Mouse (Mus musculus) gastrocnemius, adult 8-10 months (tissue): ENCODE measurements at regions not wholly inside any gene's neighbourhood (a gene's known extent, or its start where the extent isn't known, plus 50 kb on each side); places are given as distances from the start of the nearest gene placed in this dataset.
"Not testable (repeated sequence)": the region's sequence is repeated elsewhere in the genome, so short reads cannot be mapped to it uniquely, and the experiment has no call there.

ENCODE experiments used
- DNase-seq, 2 experiments: peaks; one replicate each; pipeline ENCODE4 v3.0.0; 2022; ENCODE audit warnings: low spot score in 2 of 2

GRCm38 (mm10) chr1:177382596-177383190, 59.5 kb upstream of the Zbtb18 start:
- peak in 1 of 2 experiments; percentile 5 for DNase-seq

GRCm38 (mm10) chr1:177382147-177382546, 60.0 kb upstream of the Zbtb18 start:
- DNase-seq = no peak

- no peak for DNase-seq
Measured at GRCm38 (mm10) chr1:177378112-177378511, 64.0 kb upstream of the Zbtb18 start.

- DNase-seq = no peak
Measured at GRCm38 (mm10) chr1:177373226-177373825, 68.8 kb upstream of the Zbtb18 start.

- no peak for DNase-seq
Measured at GRCm38 (mm10) chr1:177372066-177372465, 70.1 kb upstream of the Zbtb18 start.

GRCm38 (mm10) chr1:177367864-177368610, 74.1 kb upstream of the Zbtb18 start:
- DNase-seq = no peak

GRCm38 (mm10) chr1:177366914-177367313, 75.2 kb upstream of the Zbtb18 start:
- DNase-seq = no peak

- no peak for DNase-seq
Measured at GRCm38 (mm10) chr1:177366475-177366874, 75.7 kb upstream of the Zbtb18 start.

GRCm38 (mm10) chr1:177364355-177364754, 77.8 kb upstream of the Zbtb18 start:
- DNase-seq = no peak

- DNase-seq = no peak
Measured at GRCm38 (mm10) chr1:177362398-177362797, 79.8 kb upstream of the Zbtb18 start.

- no peak for DNase-seq
Measured at GRCm38 (mm10) chr1:177348400-177349092, 90.5 kb upstream of the Akt3 start.

GRCm38 (mm10) chr1:177347208-177347607, 89.2 kb upstream of the Akt3 start:
- DNase-seq = no peak

GRCm38 (mm10) chr1:177346540-177346939, 88.5 kb upstream of the Akt3 start:
- no peak for DNase-seq

- no peak for DNase-seq
Measured at GRCm38 (mm10) chr1:177345540-177345939, 87.5 kb upstream of the Akt3 start.

GRCm38 (mm10) chr1:177343949-177344348, 85.9 kb upstream of the Akt3 start:
- DNase-seq = no peak

- DNase-seq = no peak
Measured at GRCm38 (mm10) chr1:177343121-177343520, 85.1 kb upstream of the Akt3 start.

GRCm38 (mm10) chr1:177340232-177340631, 82.2 kb upstream of the Akt3 start:
- DNase-seq = no peak

GRCm38 (mm10) chr1:177339207-177339787, 81.3 kb upstream of the Akt3 start:
- not testable (repeated sequence) for DNase-seq

- DNase-seq = peak in 1 of 2 experiments; percentile 11
Measured at GRCm38 (mm10) chr1:177338466-177339206, 80.6 kb upstream of the Akt3 start.

- DNase-seq = no peak
Measured at GRCm38 (mm10) chr1:177337756-177338155, 79.8 kb upstream of the Akt3 start.

GRCm38 (mm10) chr1:177337141-177337540, 79.1 kb upstream of the Akt3 start:
- no peak for DNase-seq
